In genomic region chr11:85642591-85642990, GRCm38 (mm10) we compare ENCODE assay signal across 14 mouse cellular contexts.
DNase-seq lines count a peak whose midpoint lies in the region; ATAC-seq and TF ChIP-seq lines count a peak whose summit lies in the region.
"Had no signal": no experiment of that assay in that cellular context is flagged by ENCODE, and none has a peak within 500 bp of the region (broad histone marks: within the 10 kb centered on the region; RNA-seq: fewer than 3 reads in every experiment).

No protein-coding gene starts in this region.

- H3K4me3 ChIP-seq in kidney, postnatal 0 days (replicated peaks; ENCODE audit: low read depth, low read length) = no peak overlapping the region
- H3K4me3 ChIP-seq: liver, embryonic 15.5 days; neural tube, embryonic 13.5 days had no signal

- H3K36me3 ChIP-seq in kidney, postnatal 0 days (ENCODE audit: insufficient read depth, low read length) = no peaks in the 10 kb centered on the region
- H3K36me3 ChIP-seq: liver, embryonic 15.5 days; neural tube, embryonic 13.5 days had no signal

- no peak overlapping the region for H3K9ac ChIP-seq in kidney, postnatal 0 days (ENCODE audit: low read depth, low read length)
- H3K9ac ChIP-seq: liver, embryonic 15.5 days; neural tube, embryonic 13.5 days had no signal

- H3K4me1 ChIP-seq in kidney, postnatal 0 days (replicated peaks; ENCODE audit: insufficient read depth, low read length) = peaks cover 11% of the 10 kb centered on the region

- ATAC-seq in kidney, postnatal 0 days (replicated peaks; ENCODE audit: low FRiP score, low read depth) = no peak
- ATAC-seq in megakaryocyte progenitor cell, adult 5-6 weeks (replicated peaks; ENCODE audit: poor library complexity) = no peak
- ATAC-seq: forebrain, embryonic 16.5 days; inflammation-experienced regulatory T-cells, adult 6 months had no signal

- H3K4me2 ChIP-seq in kidney, postnatal 0 days (ENCODE audit: low read length) = no peak overlapping the region
- H3K4me2 ChIP-seq: liver, embryonic 15.5 days; neural tube, embryonic 13.5 days had no signal

- TF ChIP-seq CTCF in kidney, postnatal 0 days (IDR thresholded peaks at IDR 0.05; ENCODE audit: low read depth) = no peak

- 57% methylated on average over 6 of the region's 6 CpGs for WGBS in kidney, postnatal 0 days

- H3K9me3 ChIP-seq in kidney, postnatal 0 days (replicated peaks; ENCODE audit: low read length) = no peaks in the 10 kb centered on the region
- H3K9me3 ChIP-seq: liver, embryonic 15.5 days; neural tube, embryonic 13.5 days had no signal

- peak overlapping the region; percentile 47; the same call in 1 of the 2 replicates for H3K27ac ChIP-seq in kidney, postnatal 0 days
- H3K27ac ChIP-seq: liver, embryonic 15.5 days; neural tube, embryonic 13.5 days had no signal

- no peak for DNase-seq in kidney, postnatal 0 days (ENCODE audit: low spot score)
- no peak for DNase-seq in kidney, postnatal 25 days
- DNase-seq in right cerebral cortex, adult 18-20 months = peak; percentile 85
- DNase-seq in right cerebral cortex, postnatal 4 days = no peak
- DNase-seq in frontal cortex, postnatal 36 days (ENCODE audit: low spot score in 2 of 2) = peak; percentile 67 to 70
- DNase-seq in right cerebral cortex, postnatal 36 days (ENCODE audit: low spot score in 2 of 2) = peak; percentile 61 to 74
- no peak for DNase-seq in ovary, postnatal 14 days (ENCODE audit: low spot score)
- DNase-seq: adrenal gland, postnatal 36 days; cerebellum, adult 9-11 months had no signal

- H3K27me3 ChIP-seq in kidney, postnatal 0 days (ENCODE audit: insufficient read depth, low read length) = peaks cover 3% of the 10 kb centered on the region; the same call in 1 of the 2 replicates
- H3K27me3 ChIP-seq: liver, embryonic 15.5 days; neural tube, embryonic 13.5 days had no signal

Comparison
In these comparisons a context has a peak if more than half of its experiments do, and no peak if none do; other contexts are left out.
1. DNase-seq: peak in right cerebral cortex, adult 18-20 months (single experiment), frontal cortex, postnatal 36 days (2 of 2) and right cerebral cortex, postnatal 36 days (2 of 2); none in kidney, postnatal 0 days (single experiment), kidney, postnatal 25 days (0 of 2), right cerebral cortex, postnatal 4 days (single experiment) and ovary, postnatal 14 days (single experiment).